17 mouse cellular contexts compared by ENCODE assay signal in genomic region chr16:39695855-39696254, GRCm38 (mm10).
"Had no signal": no experiment of that assay in that cellular context is flagged by ENCODE, and none has a peak within 500 bp of the region (broad histone marks: within the 10 kb centered on the region; RNA-seq: fewer than 3 reads in every experiment).

No protein-coding gene starts in this region.

- H3K9ac ChIP-seq: kidney, embryonic 15.5 days; liver, embryonic 13.5 days; lung, embryonic 14.5 days; midbrain, embryonic 12.5 days; midbrain, embryonic 15.5 days; neural tube, embryonic 12.5 days; neural tube, embryonic 15.5 days; stomach, embryonic 15.5 days had no signal

- DNase-seq: kidney, postnatal 10 days; kidney, postnatal 36 days; layer of hippocampus, postnatal 36 days; liver, embryonic 13.5 days; lung, embryonic 14.5 days; right cerebral cortex, postnatal 25 days; spleen, adult 18-20 months; thymus, postnatal 25 days had no signal

- H3K27me3 ChIP-seq: kidney, embryonic 15.5 days; liver, embryonic 13.5 days; midbrain, embryonic 12.5 days; midbrain, embryonic 15.5 days; neural tube, embryonic 12.5 days; neural tube, embryonic 15.5 days; stomach, embryonic 15.5 days had no signal

- ATAC-seq: lung, postnatal 0 days; midbrain, embryonic 15.5 days had no signal

- H3K36me3 ChIP-seq: kidney, embryonic 15.5 days; liver, embryonic 13.5 days; midbrain, embryonic 12.5 days; midbrain, embryonic 15.5 days; neural tube, embryonic 12.5 days; neural tube, embryonic 15.5 days; stomach, embryonic 15.5 days had no signal

- H3K4me3 ChIP-seq: kidney, embryonic 15.5 days; left cerebral cortex, adult 2 months; liver, embryonic 13.5 days; midbrain, embryonic 12.5 days; midbrain, embryonic 15.5 days; neural tube, embryonic 12.5 days; neural tube, embryonic 15.5 days; stomach, embryonic 15.5 days had no signal

- H3K9me3 ChIP-seq: kidney, embryonic 15.5 days; liver, embryonic 13.5 days; midbrain, embryonic 12.5 days; midbrain, embryonic 15.5 days; neural tube, embryonic 12.5 days; neural tube, embryonic 15.5 days; stomach, embryonic 15.5 days had no signal

- H3K4me2 ChIP-seq: kidney, embryonic 15.5 days; liver, embryonic 13.5 days; lung, embryonic 14.5 days; midbrain, embryonic 12.5 days; midbrain, embryonic 15.5 days; neural tube, embryonic 12.5 days; neural tube, embryonic 15.5 days; stomach, embryonic 15.5 days had no signal

- H3K27ac ChIP-seq: kidney, embryonic 15.5 days; left cerebral cortex, adult 2 months; liver, embryonic 13.5 days; macrophage; midbrain, embryonic 12.5 days; midbrain, embryonic 15.5 days; neural tube, embryonic 12.5 days; neural tube, embryonic 15.5 days; stomach, embryonic 15.5 days had no signal

- H3K4me1 ChIP-seq: kidney, embryonic 15.5 days; liver, embryonic 13.5 days; midbrain, embryonic 12.5 days; midbrain, embryonic 15.5 days; neural tube, embryonic 12.5 days; neural tube, embryonic 15.5 days; stomach, embryonic 15.5 days had no signal
